Mouse (Mus musculus) erythroblast, embryonic 14.5 days (primary cell): ENCODE measurements around the gene Lrrk1. TPM values are rescaled to one million over a fixed set of nuclear protein-coding genes. Genes with fewer than 3 reads are reported as not detected.

Experiments
- H3K27me3 ChIP-seq: 2 replicates; pipeline ENCODE4 v1.6.1; 2012; ENCODE audit warnings: inconsistent platforms; ENCODE audit not compliant: control insufficient read depth
- H3K36me3 ChIP-seq: 2 replicates; pipeline ENCODE4 v1.6.1; 2012; ENCODE audit warnings: mild to moderate bottlenecking, inconsistent platforms; ENCODE audit not compliant: control insufficient read depth
- H3K4me1 ChIP-seq: 2 replicates; pipeline ENCODE4 v1.6.1; 2012; ENCODE audit warnings: inconsistent platforms; ENCODE audit not compliant: control insufficient read depth
- H3K4me3 ChIP-seq: replicated peaks from 2 replicates; pipeline ENCODE3; 2012; ENCODE audit warnings: moderate library complexity, mild to moderate bottlenecking, inconsistent platforms
- H3K9me3 ChIP-seq: 2 replicates; pipeline ENCODE4 v1.6.1; 2012; ENCODE audit warnings: low read length, inconsistent platforms, mixed read lengths; ENCODE audit not compliant: control insufficient read depth
- GATA1 ChIP-seq: IDR thresholded peaks from 2 replicates; pipeline ENCODE4 v1.6.1; 2012; ENCODE audit warnings: low read length, inconsistent platforms, mixed read lengths
- TAL1 ChIP-seq: IDR thresholded peaks from 3 replicates; pipeline ENCODE4 v1.6.1; 2012; ENCODE audit warnings: low read length, inconsistent platforms, mixed read lengths
- polyA plus RNA-seq: library from polyadenylated mRNA; stranded (reverse); fragments of >175 nt; gene quantifications from 2 replicates; pipeline ENCODE4 v1.2.3, GENCODE M21; 2012

Lrrk1 gene
- polyA plus RNA-seq, 1 experiment, result 0.02 TPM

- TF ChIP-seq GATA1 (no peak), TAL1 (no peak)
- Histone ChIP-seq H3K36me3 (no peaks in the 10 kb centered on the region), H3K27me3 (no peaks in the 10 kb centered on the region), H3K9me3 (no peaks in the 10 kb centered on the region), H3K4me3 (no peak overlapping the region), H3K4me1 (no peaks in the 10 kb centered on the region)
Measured at GRCm38 (mm10) chr7:66406971-66407370, 18.8 kb upstream of the Lrrk1 start.

- Histone ChIP-seq H3K36me3 (no peaks in the 10 kb centered on the region), H3K9me3 (no peaks in the 10 kb centered on the region), H3K27me3 (no peaks in the 10 kb centered on the region), H3K4me3 (no peak overlapping the region), H3K4me1 (no peaks in the 10 kb centered on the region)
- TF ChIP-seq GATA1, result no peak
- TF ChIP-seq TAL1, result no peak
Measured at GRCm38 (mm10) chr7:66405951-66406721, 18.0 kb upstream of the Lrrk1 start.

GRCm38 (mm10) chr7:66405541-66405940 lies 17.4 kb upstream of the Lrrk1 start:
- no peak overlapping the region for H3K4me3 ChIP-seq
- no peak for TF ChIP-seq GATA1
- TF ChIP-seq TAL1, result no peak

GRCm38 (mm10) chr7:66404802-66405201 lies 16.7 kb upstream of the Lrrk1 start:
- no peak for TF ChIP-seq GATA1
- TF ChIP-seq TAL1, result no peak
- Histone ChIP-seq H3K9me3 (no peaks in the 10 kb centered on the region), H3K4me1 (no peaks in the 10 kb centered on the region), H3K4me3 (no peak overlapping the region), H3K27me3 (no peaks in the 10 kb centered on the region), H3K36me3 (no peaks in the 10 kb centered on the region)

More at GRCm38 (mm10) chr7:66405541-66405940, 17.4 kb upstream of the Lrrk1 start:
- no peaks in the 10 kb centered on the region for H3K9me3 ChIP-seq
- no peaks in the 10 kb centered on the region for H3K36me3 ChIP-seq
- no peaks in the 10 kb centered on the region for H3K27me3 ChIP-seq
- no peaks in the 10 kb centered on the region for H3K4me1 ChIP-seq

- H3K9me3 ChIP-seq, result no peaks in the 10 kb centered on the region
- TF ChIP-seq TAL1, result no peak
- TF ChIP-seq GATA1, result no peak
- H3K36me3 ChIP-seq, result no peaks in the 10 kb centered on the region
- H3K27me3 ChIP-seq, result no peaks in the 10 kb centered on the region
- no peaks in the 10 kb centered on the region for H3K4me1 ChIP-seq
- H3K4me3 ChIP-seq, result no peak overlapping the region
Measured at GRCm38 (mm10) chr7:66404141-66404540, 16.0 kb upstream of the Lrrk1 start.

- Histone ChIP-seq H3K36me3 (no peaks in the 10 kb centered on the region), H3K4me1 (no peaks in the 10 kb centered on the region), H3K27me3 (no peaks in the 10 kb centered on the region), H3K4me3 (no peak overlapping the region), H3K9me3 (no peaks in the 10 kb centered on the region)
- TF ChIP-seq TAL1 (no peak), GATA1 (no peak)
Measured at GRCm38 (mm10) chr7:66402876-66403275, 14.7 kb upstream of the Lrrk1 start.

GRCm38 (mm10) chr7:66401605-66402004 lies 13.5 kb upstream of the Lrrk1 start:
- TF ChIP-seq TAL1, result no peak
- Histone ChIP-seq H3K9me3 (no peaks in the 10 kb centered on the region), H3K4me3 (no peak overlapping the region), H3K36me3 (no peaks in the 10 kb centered on the region), H3K4me1 (no peaks in the 10 kb centered on the region), H3K27me3 (no peaks in the 10 kb centered on the region)

GRCm38 (mm10) chr7:66397288-66397687 lies 9.1 kb upstream of the Lrrk1 start:
- TF ChIP-seq GATA1 (no peak), TAL1 (no peak)
- H3K9me3 ChIP-seq, result no peaks in the 10 kb centered on the region
- H3K4me1 ChIP-seq, result no peaks in the 10 kb centered on the region
- H3K27me3 ChIP-seq, result no peaks in the 10 kb centered on the region
- H3K36me3 ChIP-seq, result no peaks in the 10 kb centered on the region
- no peak overlapping the region for H3K4me3 ChIP-seq

- H3K27me3 ChIP-seq, result peaks cover 22% of the 10 kb centered on the region
- no peaks in the 10 kb centered on the region for H3K9me3 ChIP-seq
- peaks cover 18% of the 10 kb centered on the region for H3K4me1 ChIP-seq
- H3K36me3 ChIP-seq, result no peaks in the 10 kb centered on the region
- peak overlapping the region; percentile 62 for H3K4me3 ChIP-seq
- TF ChIP-seq TAL1, result no peak
- no peak for TF ChIP-seq GATA1
Measured at GRCm38 (mm10) chr7:66388621-66389532, 727 bp upstream of the Lrrk1 start.
